Mouse (Mus musculus): ENCODE measurements around the gene Iqsec1. TPM values are rescaled to one million over a fixed set of nuclear protein-coding genes. Genes with fewer than 3 reads are reported as not detected.

Iqsec1 gene
- polyA plus RNA-seq, 1 experiment from 2014 or later: 14.6 TPM

DNA sequence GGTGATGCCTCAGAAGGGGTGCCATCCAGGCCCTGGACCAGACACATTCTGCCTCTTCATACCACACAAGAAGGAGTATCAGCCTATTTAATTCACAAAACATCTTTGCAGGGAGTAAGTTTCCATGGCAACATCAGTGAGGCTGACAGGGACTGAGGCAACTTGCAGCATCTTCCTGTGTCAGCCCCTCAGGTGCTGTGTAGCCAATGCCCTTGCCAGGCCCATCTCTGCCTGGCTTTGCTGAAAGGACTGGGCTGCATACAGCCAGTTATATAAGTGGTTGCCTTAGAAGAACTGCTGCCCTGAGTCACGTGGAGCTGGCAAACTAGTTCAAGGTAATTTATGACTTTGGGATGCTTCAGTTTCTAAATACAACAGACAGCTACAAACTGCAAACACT lies 140.4 kb downstream of the Iqsec1 start:
- Histone ChIP-seq H3K36me3 (ENCODE audit: control insufficient read depth, insufficient read depth, low read length) (no peaks in the 10 kb centered on the region), H3K9ac (ENCODE audit: low read length) (no peak overlapping the region), H3K4me3 (ENCODE audit: low read depth, low read length) (no peak overlapping the region), H3K4me1 (ENCODE audit: control insufficient read depth, insufficient read depth, low read length) (no peaks in the 10 kb centered on the region; the same call in 1 of the 2 replicates), H3K27me3 (ENCODE audit: control insufficient read depth, insufficient read depth, low read length) (no peaks in the 10 kb centered on the region), H3K4me2 (no peak overlapping the region), H3K27ac (ENCODE audit: low read depth, low read length) (no peak overlapping the region), H3K9me3 (ENCODE audit: control insufficient read depth, low read length) (no peaks in the 10 kb centered on the region)
- ATAC-seq (ENCODE audit: low FRiP score) (no peak), DNase-seq (ENCODE audit: low spot score, missing footprints) (no peak)
- 77% methylated on average over 1 of the region's 1 CpGs for WGBS

DNA sequence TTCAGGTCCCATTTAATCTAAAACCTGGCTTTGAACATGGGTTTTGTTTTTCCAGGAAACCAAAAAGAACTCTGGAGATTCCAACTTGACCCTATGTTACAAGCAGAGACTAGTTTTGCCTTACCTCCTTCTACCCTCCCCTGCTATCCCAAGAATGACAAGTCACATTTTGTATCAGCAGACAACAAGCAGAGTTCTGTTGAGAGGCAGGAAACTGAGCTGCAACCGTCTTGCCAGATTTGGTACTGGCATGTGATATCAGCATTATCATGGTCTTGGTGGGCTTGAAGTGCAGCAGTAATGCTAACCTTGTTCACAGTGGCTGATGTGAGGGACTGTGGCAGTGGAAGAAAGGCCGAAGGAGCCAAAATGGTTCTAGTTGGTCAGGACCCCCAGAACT lies 141.0 kb downstream of the Iqsec1 start:
- no peaks in the 10 kb centered on the region for H3K9me3 ChIP-seq (ENCODE audit: control insufficient read depth, low read length)
- H3K4me3 ChIP-seq (ENCODE audit: low read depth, low read length): no peak overlapping the region
- H3K4me1 ChIP-seq (ENCODE audit: control insufficient read depth, insufficient read depth, low read length): no peaks in the 10 kb centered on the region; the same call in 1 of the 2 replicates
- ATAC-seq (ENCODE audit: low FRiP score) (no peak), DNase-seq (ENCODE audit: low spot score, missing footprints) (no peak)
- no peaks in the 10 kb centered on the region for H3K27me3 ChIP-seq (ENCODE audit: control insufficient read depth, insufficient read depth, low read length)
- WGBS: 86% methylated on average over 2 of the region's 2 CpGs
- no peak overlapping the region for H3K27ac ChIP-seq (ENCODE audit: low read depth, low read length)
- H3K9ac ChIP-seq (ENCODE audit: low read length): no peak overlapping the region
- no peaks in the 10 kb centered on the region for H3K36me3 ChIP-seq (ENCODE audit: control insufficient read depth, insufficient read depth, low read length)
- no peak overlapping the region for H3K4me2 ChIP-seq

DNA sequence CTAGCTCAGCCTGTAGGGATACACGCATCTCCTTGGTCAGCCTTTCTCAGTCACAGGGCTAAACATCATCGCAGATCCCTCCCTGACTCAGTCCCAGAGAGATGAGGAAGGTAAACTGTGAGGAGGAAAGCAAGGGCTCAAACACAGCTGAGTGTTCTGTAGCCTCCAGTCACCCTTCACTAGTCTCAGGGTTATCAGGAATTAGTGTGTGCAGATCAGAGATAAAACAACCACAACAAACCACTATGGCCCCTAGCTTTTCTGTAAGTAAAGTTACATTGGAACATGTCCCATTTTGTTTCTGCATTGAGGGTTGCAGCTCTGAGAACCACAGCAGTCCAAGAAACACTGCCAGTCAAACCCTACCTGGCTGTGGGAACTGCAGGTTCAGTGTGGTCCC lies 148.5 kb downstream of the Iqsec1 start:
- no peaks in the 10 kb centered on the region for H3K27me3 ChIP-seq (ENCODE audit: control insufficient read depth, insufficient read depth, low read length)
- H3K9ac ChIP-seq (ENCODE audit: low read length): no peak overlapping the region
- WGBS: 96% methylated on average over 2 of the region's 2 CpGs
- H3K9me3 ChIP-seq (ENCODE audit: control insufficient read depth, low read length): no peaks in the 10 kb centered on the region
- H3K4me1 ChIP-seq (ENCODE audit: control insufficient read depth, insufficient read depth, low read length): no peaks in the 10 kb centered on the region
- ATAC-seq (ENCODE audit: low FRiP score) (no peak), DNase-seq (ENCODE audit: low spot score, missing footprints) (no peak)
- H3K36me3 ChIP-seq (ENCODE audit: control insufficient read depth, insufficient read depth, low read length): no peaks in the 10 kb centered on the region
- H3K27ac ChIP-seq (ENCODE audit: low read depth, low read length): no peak overlapping the region
- H3K4me2 ChIP-seq: no peak overlapping the region
- H3K4me3 ChIP-seq (ENCODE audit: low read depth, low read length): no peak overlapping the region

DNA sequence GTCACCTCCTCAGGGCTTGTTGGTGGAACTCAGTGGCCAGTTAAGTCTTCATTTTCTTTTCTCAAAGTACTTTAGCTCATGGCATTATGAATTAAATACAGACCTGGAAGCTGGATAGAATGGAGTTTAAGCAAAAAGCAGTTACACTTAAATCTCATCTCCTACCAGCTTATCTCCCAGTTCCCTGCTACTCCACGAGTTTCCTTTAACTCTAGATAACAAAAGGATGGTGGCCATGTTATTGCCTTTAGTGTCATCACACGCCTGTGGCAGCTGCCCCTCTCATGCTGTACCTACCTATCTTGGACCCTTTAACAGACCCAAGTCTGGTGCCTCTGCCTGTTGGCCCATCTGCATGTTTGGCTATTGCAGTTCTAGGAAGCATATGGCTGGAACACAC lies 151.7 kb downstream of the Iqsec1 start:
- no peak for DNase-seq (ENCODE audit: low spot score, missing footprints)
- WGBS: 63% methylated on average over 2 of the region's 2 CpGs
- H3K36me3 ChIP-seq (ENCODE audit: control insufficient read depth, insufficient read depth, low read length): no peaks in the 10 kb centered on the region
- H3K9me3 ChIP-seq (ENCODE audit: control insufficient read depth, low read length): no peaks in the 10 kb centered on the region
- no peak overlapping the region for H3K4me2 ChIP-seq
- no peak overlapping the region for H3K27ac ChIP-seq (ENCODE audit: low read depth, low read length)
- H3K27me3 ChIP-seq (ENCODE audit: control insufficient read depth, insufficient read depth, low read length): no peaks in the 10 kb centered on the region
- H3K4me1 ChIP-seq (ENCODE audit: control insufficient read depth, insufficient read depth, low read length): no peaks in the 10 kb centered on the region
- ATAC-seq (ENCODE audit: low FRiP score): no peak
- no peak overlapping the region for H3K4me3 ChIP-seq (ENCODE audit: low read depth, low read length)
- no peak overlapping the region for H3K9ac ChIP-seq (ENCODE audit: low read length)

DNA sequence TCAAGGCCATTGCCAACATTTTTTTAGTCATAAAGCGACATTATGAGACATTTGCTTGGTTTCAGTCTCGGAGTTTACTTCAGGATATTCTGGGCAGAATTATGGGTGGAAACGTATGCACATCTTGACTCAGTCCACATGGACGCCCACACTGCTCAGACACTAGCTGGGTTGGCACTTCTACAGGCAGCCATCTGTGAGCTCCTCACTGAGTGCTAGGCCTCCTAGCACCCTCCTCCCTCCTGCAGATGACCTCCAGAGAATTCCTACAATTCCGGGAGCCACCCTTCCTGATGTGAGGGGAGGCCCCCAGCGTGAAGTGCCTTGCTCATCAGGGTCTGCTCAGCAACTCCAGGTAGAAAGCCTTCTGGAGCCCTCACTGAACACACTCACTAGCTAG lies 158.9 kb downstream of the Iqsec1 start:
- no peak overlapping the region for H3K9ac ChIP-seq (ENCODE audit: low read length)
- DNase-seq (ENCODE audit: low spot score, missing footprints) (no peak), ATAC-seq (ENCODE audit: low FRiP score) (no peak)
- H3K4me3 ChIP-seq (ENCODE audit: low read depth, low read length): no peak overlapping the region
- no peaks in the 10 kb centered on the region for H3K9me3 ChIP-seq (ENCODE audit: control insufficient read depth, low read length)
- WGBS: 83% methylated on average over 6 of the region's 6 CpGs
- no peaks in the 10 kb centered on the region for H3K36me3 ChIP-seq (ENCODE audit: control insufficient read depth, insufficient read depth, low read length)
- no peaks in the 10 kb centered on the region for H3K4me1 ChIP-seq (ENCODE audit: control insufficient read depth, insufficient read depth, low read length)
- H3K27me3 ChIP-seq (ENCODE audit: control insufficient read depth, insufficient read depth, low read length): no peaks in the 10 kb centered on the region
- H3K4me2 ChIP-seq: no peak overlapping the region
- no peak overlapping the region for H3K27ac ChIP-seq (ENCODE audit: low read depth, low read length)

DNA sequence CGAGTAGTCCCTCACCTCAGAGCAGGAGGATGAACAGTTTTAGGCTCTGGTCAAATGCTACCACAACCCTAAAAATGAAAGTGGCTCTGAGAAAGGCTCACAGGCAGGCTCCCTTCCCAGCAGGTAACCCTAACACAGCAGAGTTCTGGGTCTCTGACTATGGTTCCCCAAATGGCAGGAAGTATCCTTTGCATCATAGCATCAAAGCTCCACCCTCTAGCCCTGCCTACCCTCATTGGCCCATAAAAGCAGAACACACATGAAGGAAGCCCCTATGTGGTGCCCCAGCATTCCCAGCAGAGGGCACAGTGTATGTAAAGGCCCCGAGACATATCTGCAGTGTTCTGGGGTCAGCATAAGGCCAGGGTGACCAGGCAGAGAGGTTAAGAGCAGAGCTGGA lies 163.4 kb downstream of the Iqsec1 start:
- H3K4me3 ChIP-seq (ENCODE audit: low read depth, low read length): no peak overlapping the region
- no peaks in the 10 kb centered on the region for H3K4me1 ChIP-seq (ENCODE audit: control insufficient read depth, insufficient read depth, low read length)
- WGBS: 72% methylated on average over 2 of the region's 2 CpGs
- no peak for ATAC-seq (ENCODE audit: low FRiP score)
- H3K27me3 ChIP-seq (ENCODE audit: control insufficient read depth, insufficient read depth, low read length): no peaks in the 10 kb centered on the region
- no peak overlapping the region for H3K9ac ChIP-seq (ENCODE audit: low read length)
- no peak overlapping the region for H3K4me2 ChIP-seq
- DNase-seq (ENCODE audit: low spot score, missing footprints): no peak
- H3K36me3 ChIP-seq (ENCODE audit: control insufficient read depth, insufficient read depth, low read length): no peaks in the 10 kb centered on the region
- H3K9me3 ChIP-seq (ENCODE audit: control insufficient read depth, low read length): no peaks in the 10 kb centered on the region
- H3K27ac ChIP-seq (ENCODE audit: low read depth, low read length): no peak overlapping the region

DNA sequence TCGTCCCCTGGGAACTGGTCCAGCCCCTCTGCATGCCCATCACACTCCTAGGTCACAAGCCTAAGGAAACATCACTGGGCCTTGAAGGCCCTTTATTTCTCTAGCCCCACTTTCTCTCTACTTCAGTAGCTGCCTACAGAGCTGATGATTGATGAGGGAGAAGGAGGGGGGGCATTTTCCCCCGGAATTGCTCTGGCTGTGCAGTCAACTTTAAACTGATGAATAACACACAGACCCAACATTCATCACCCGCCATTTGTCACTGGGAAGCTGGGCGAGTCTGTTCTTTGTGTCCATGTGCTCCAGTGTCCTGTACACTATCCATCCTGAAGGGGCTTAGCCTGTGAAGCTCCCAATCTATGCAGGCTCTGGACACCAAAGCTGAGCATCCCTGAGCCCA lies 165.2 kb downstream of the Iqsec1 start:
- no peaks in the 10 kb centered on the region for H3K27me3 ChIP-seq (ENCODE audit: control insufficient read depth, insufficient read depth, low read length)
- no peaks in the 10 kb centered on the region for H3K9me3 ChIP-seq (ENCODE audit: control insufficient read depth, low read length)
- H3K27ac ChIP-seq (ENCODE audit: low read depth, low read length): no peak overlapping the region
- no peak overlapping the region for H3K9ac ChIP-seq (ENCODE audit: low read length)
- H3K4me3 ChIP-seq (ENCODE audit: low read depth, low read length): no peak overlapping the region
- ATAC-seq (ENCODE audit: low FRiP score) (0 out of 2 replicates have a peak, but pooled peaks have one; percentile 16), DNase-seq (ENCODE audit: low spot score, missing footprints) (no peak)
- H3K4me2 ChIP-seq: no peak overlapping the region
- WGBS: 67% methylated on average over 4 of the region's 4 CpGs
- no peaks in the 10 kb centered on the region for H3K36me3 ChIP-seq (ENCODE audit: control insufficient read depth, insufficient read depth, low read length)
- no peaks in the 10 kb centered on the region for H3K4me1 ChIP-seq (ENCODE audit: control insufficient read depth, insufficient read depth, low read length)

DNA sequence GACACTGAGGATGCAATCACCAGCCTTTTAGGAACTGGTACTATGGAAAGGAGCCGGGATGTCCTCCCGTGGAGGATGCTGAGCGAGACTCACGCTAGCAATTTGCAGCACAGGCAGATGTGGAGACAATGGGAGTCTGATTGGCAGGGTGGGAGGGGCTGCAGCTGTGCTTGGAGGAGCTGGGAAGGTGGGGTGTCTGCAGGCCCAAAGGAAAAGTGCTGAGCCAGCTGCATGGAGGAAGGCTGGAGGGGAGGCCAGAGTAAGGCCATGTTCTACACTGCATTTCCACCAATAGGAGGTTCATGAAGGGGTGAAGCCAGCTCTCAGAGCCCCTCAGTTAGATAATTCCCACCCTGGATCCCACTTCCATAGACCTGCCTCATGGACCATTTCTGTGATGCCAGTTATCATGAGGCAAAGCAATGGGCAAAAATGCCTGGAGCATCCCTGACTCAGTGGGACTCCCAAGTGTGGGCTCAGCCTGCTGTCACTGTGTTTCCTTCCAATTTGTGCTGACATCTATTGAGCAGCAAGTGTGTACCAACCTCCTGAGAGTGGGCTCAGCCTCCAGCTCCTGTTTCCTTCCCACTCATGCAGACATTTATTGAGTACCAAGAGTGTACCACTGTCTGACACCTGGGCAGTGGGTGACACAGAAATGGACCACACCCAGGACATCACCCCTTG lies 166.4 kb downstream of the Iqsec1 start:
- ATAC-seq (ENCODE audit: low FRiP score) (no peak), DNase-seq (ENCODE audit: low spot score, missing footprints) (no peak)
- no peaks in the 10 kb centered on the region for H3K9me3 ChIP-seq (ENCODE audit: control insufficient read depth, low read length)
- no peak overlapping the region for H3K27ac ChIP-seq (ENCODE audit: low read depth, low read length)
- H3K4me3 ChIP-seq (ENCODE audit: low read depth, low read length): no peak overlapping the region
- no peaks in the 10 kb centered on the region for H3K27me3 ChIP-seq (ENCODE audit: control insufficient read depth, insufficient read depth, low read length)
- WGBS: 31% methylated on average over 4 of the region's 4 CpGs
- H3K9ac ChIP-seq (ENCODE audit: low read length): no peak overlapping the region
- no peaks in the 10 kb centered on the region for H3K4me1 ChIP-seq (ENCODE audit: control insufficient read depth, insufficient read depth, low read length)
- H3K36me3 ChIP-seq (ENCODE audit: control insufficient read depth, insufficient read depth, low read length): no peaks in the 10 kb centered on the region
- no peak overlapping the region for H3K4me2 ChIP-seq

DNA sequence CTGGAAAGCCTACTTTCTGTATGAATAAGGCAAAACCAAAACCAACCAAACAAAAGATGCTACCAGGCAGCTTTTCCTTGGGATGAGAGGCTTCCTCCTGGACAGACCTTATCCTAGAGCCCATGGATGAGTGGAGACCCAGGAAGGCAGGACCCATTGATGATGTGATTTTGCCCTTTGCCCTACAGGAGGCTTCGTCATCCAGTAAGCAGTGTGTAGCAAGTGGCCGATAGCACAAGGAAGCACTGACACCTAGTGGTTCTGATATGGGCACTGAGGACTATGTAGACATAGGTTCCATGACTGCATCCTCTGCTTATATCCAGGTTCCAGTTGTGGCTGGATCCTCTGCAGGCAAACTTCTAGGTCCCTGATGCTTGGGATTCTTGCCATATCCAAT lies 168.6 kb downstream of the Iqsec1 start:
- Histone ChIP-seq H3K4me1 (ENCODE audit: control insufficient read depth, insufficient read depth, low read length) (no peaks in the 10 kb centered on the region), H3K27ac (ENCODE audit: low read depth, low read length) (no peak overlapping the region), H3K9ac (ENCODE audit: low read length) (no peak overlapping the region), H3K4me3 (ENCODE audit: low read depth, low read length) (no peak overlapping the region), H3K36me3 (ENCODE audit: control insufficient read depth, insufficient read depth, low read length) (no peaks in the 10 kb centered on the region), H3K27me3 (ENCODE audit: control insufficient read depth, insufficient read depth, low read length) (no peaks in the 10 kb centered on the region; the same call in 1 of the 2 replicates), H3K9me3 (ENCODE audit: control insufficient read depth, low read length) (no peaks in the 10 kb centered on the region), H3K4me2 (no peak overlapping the region)
- DNase-seq (ENCODE audit: low spot score, missing footprints) (peak; percentile 64), ATAC-seq (ENCODE audit: low FRiP score) (no peak)
- 56% methylated on average over 2 of the region's 2 CpGs for whole genome bisulfite sequencing
